Mouse (Mus musculus): ENCODE data around the gene Clmn. TPM values are rescaled to one million over a fixed set of nuclear protein-coding genes. Genes with fewer than 3 reads are reported as not detected.

Gene Clmn
- polyA plus RNA-seq, 1 experiment = 0.05 TPM

DNA sequence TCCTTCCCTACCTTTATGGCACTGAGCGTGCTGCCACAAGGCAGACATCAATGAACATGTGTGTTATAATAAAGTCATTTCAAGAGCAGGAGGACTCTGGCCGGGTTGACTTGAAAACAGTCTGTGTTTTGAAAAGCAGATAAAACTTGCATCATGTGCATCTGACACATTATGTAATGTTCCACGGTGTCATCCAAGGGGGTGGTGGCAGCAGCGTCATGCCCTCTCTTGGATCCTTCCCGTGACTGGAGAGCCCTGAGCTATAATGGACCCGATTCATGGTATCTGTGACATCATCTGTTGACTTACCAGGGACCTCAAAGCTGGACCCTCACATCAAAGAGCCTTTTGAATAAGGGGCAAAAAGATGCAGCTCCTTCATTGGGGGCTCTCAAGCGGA lies 14.8 kb downstream of the Clmn start:
- H3K79me3 ChIP-seq (ENCODE audit: low read depth) = no peaks in the 10 kb centered on the region
- no peak overlapping the region for H3ac ChIP-seq (ENCODE audit: control insufficient read depth, insufficient read length, low read depth)
- no peaks in the 10 kb centered on the region for H3K79me2 ChIP-seq (ENCODE audit: control insufficient read depth, insufficient read depth)
- no peaks in the 10 kb centered on the region for H3K36me3 ChIP-seq (ENCODE audit: control insufficient read depth, insufficient read depth)
- peaks cover 29% of the 10 kb centered on the region for H3K27me3 ChIP-seq (ENCODE audit: control insufficient read depth, insufficient read depth, insufficient read length)
- no peak overlapping the region for H3K4me3 ChIP-seq (ENCODE audit: insufficient read depth, poor library complexity, severe bottlenecking)
- no peak for TF ChIP-seq CTCF (IDR thresholded peaks at IDR 0.05; ENCODE audit: control insufficient read depth, insufficient read depth, insufficient read length)
- no peak for TF ChIP-seq FOSL1 (IDR thresholded peaks at IDR 0.05; ENCODE audit: insufficient read depth, low read length, poor library complexity, severe bottlenecking)
- no peak for TF ChIP-seq MYOD1 (IDR thresholded peaks at IDR 0.05; ENCODE audit: control insufficient read depth, insufficient read length, low read depth)
- no peak for TF ChIP-seq MYOG (IDR thresholded peaks at IDR 0.05; ENCODE audit: control insufficient read depth, extremely low read depth, insufficient read length)
- TF ChIP-seq CEBPB (IDR thresholded peaks at IDR 0.05; ENCODE audit: low read depth) = no peak
- no peak for TF ChIP-seq USF1 (IDR thresholded peaks at IDR 0.05; ENCODE audit: low read depth)
- no peak for TF ChIP-seq MAX (IDR thresholded peaks at IDR 0.05)

DNA sequence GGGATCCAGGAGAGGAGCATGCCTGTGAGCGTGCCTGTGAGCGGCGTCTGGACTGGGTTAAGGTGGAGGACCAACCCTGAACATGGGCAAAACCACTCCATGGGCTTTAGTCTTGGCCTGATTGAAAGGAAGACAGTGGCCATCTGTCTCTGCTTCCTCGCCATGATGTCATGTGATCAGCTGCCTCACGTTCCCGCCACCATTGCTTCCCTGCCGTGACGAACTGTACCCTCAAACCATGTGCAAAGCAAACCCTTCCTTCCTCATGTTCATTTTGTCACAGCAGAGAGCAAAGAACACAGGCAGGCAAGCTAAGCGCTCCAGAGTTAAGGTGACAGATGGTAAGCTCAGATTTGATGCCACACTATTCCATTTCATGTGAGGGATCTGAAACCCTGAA lies 16.2 kb downstream of the Clmn start:
- H3K79me2 ChIP-seq (ENCODE audit: control insufficient read depth, insufficient read depth) = no peaks in the 10 kb centered on the region
- H3K79me3 ChIP-seq (ENCODE audit: low read depth) = no peaks in the 10 kb centered on the region
- peaks cover 26% of the 10 kb centered on the region for H3K27me3 ChIP-seq (ENCODE audit: control insufficient read depth, insufficient read depth, insufficient read length)
- no peaks in the 10 kb centered on the region for H3K36me3 ChIP-seq (ENCODE audit: control insufficient read depth, insufficient read depth)
- H3K4me3 ChIP-seq (ENCODE audit: insufficient read depth, poor library complexity, severe bottlenecking) = no peak overlapping the region
- TF ChIP-seq MAX (IDR thresholded peaks at IDR 0.05) (no peak), CEBPB (IDR thresholded peaks at IDR 0.05; ENCODE audit: low read depth) (no peak), USF1 (IDR thresholded peaks at IDR 0.05; ENCODE audit: low read depth) (no peak), FOSL1 (IDR thresholded peaks at IDR 0.05; ENCODE audit: insufficient read depth, low read length, poor library complexity, severe bottlenecking) (no peak), MYOD1 (IDR thresholded peaks at IDR 0.05; ENCODE audit: control insufficient read depth, insufficient read length, low read depth) (no peak), CTCF (IDR thresholded peaks at IDR 0.05; ENCODE audit: control insufficient read depth, insufficient read depth, insufficient read length) (no peak), MYOG (IDR thresholded peaks at IDR 0.05; ENCODE audit: control insufficient read depth, extremely low read depth, insufficient read length) (no peak)
- no peak overlapping the region for H3ac ChIP-seq (ENCODE audit: control insufficient read depth, insufficient read length, low read depth)

DNA sequence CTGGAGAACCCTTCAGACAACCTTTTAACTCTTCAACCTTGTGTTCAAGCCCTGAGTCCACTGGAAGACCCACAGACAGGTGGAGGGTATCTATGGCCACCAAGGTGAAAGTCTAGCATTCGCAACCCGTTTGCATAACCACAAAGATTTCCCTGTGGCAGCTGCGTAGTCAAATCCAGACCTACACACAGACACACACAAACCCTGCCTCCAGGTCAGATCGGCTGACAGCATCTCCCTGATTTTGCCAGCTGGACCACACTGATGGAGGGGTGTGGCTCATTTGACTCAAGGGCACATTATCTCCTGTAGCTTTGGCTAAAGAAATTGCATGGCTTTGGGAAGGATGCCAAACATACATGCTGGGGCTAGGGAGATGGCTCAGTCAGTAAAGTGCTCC lies 17.6 kb downstream of the Clmn start:
- Histone ChIP-seq H3ac (ENCODE audit: control insufficient read depth, insufficient read length, low read depth) (no peak overlapping the region), H3K27me3 (ENCODE audit: control insufficient read depth, insufficient read depth, insufficient read length) (peaks cover 20% of the 10 kb centered on the region), H3K4me3 (ENCODE audit: insufficient read depth, poor library complexity, severe bottlenecking) (no peak overlapping the region), H3K36me3 (ENCODE audit: control insufficient read depth, insufficient read depth) (no peaks in the 10 kb centered on the region), H3K79me3 (ENCODE audit: low read depth) (no peaks in the 10 kb centered on the region), H3K79me2 (ENCODE audit: control insufficient read depth, insufficient read depth) (no peaks in the 10 kb centered on the region)
- no peak for TF ChIP-seq USF1 (IDR thresholded peaks at IDR 0.05; ENCODE audit: low read depth)
- TF ChIP-seq CTCF (IDR thresholded peaks at IDR 0.05; ENCODE audit: control insufficient read depth, insufficient read depth, insufficient read length) = no peak
- no peak for TF ChIP-seq FOSL1 (IDR thresholded peaks at IDR 0.05; ENCODE audit: insufficient read depth, low read length, poor library complexity, severe bottlenecking)
- TF ChIP-seq MYOG (IDR thresholded peaks at IDR 0.05; ENCODE audit: control insufficient read depth, extremely low read depth, insufficient read length) = no peak

DNA sequence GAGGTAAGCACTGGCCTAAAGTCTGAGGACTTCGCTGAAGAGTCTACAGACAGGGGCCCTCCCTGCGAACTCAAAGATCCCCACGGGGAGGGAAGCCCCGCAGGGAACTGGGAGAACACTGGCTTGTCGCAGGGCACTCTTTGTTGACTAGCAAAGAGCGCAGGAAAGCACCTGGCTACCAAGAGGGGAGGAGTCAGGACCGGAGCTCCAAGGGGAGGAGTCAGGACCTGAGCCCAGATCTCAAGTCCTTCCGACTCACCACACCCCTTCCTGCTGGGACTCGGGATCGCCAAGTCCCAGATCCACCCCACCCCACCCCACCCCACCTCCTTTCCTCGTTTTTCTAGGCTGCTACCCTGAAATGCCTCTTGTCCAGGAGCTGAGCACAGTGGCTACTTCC lies 19.2 kb downstream of the Clmn start:
- TF ChIP-seq CEBPB (IDR thresholded peaks at IDR 0.05; ENCODE audit: low read depth) (no peak), MYOG (IDR thresholded peaks at IDR 0.05; ENCODE audit: control insufficient read depth, extremely low read depth, insufficient read length) (no peak), FOSL1 (IDR thresholded peaks at IDR 0.05; ENCODE audit: insufficient read depth, low read length, poor library complexity, severe bottlenecking) (no peak), CTCF (IDR thresholded peaks at IDR 0.05; ENCODE audit: control insufficient read depth, insufficient read depth, insufficient read length) (no peak), MAX (IDR thresholded peaks at IDR 0.05) (no peak), USF1 (IDR thresholded peaks at IDR 0.05; ENCODE audit: low read depth) (no peak), MYOD1 (IDR thresholded peaks at IDR 0.05; ENCODE audit: control insufficient read depth, insufficient read length, low read depth) (no peak)
- peaks cover 19% of the 10 kb centered on the region for H3K27me3 ChIP-seq (ENCODE audit: control insufficient read depth, insufficient read depth, insufficient read length)
- H3K4me3 ChIP-seq (ENCODE audit: insufficient read depth, poor library complexity, severe bottlenecking) = no peak overlapping the region
- no peaks in the 10 kb centered on the region for H3K79me3 ChIP-seq (ENCODE audit: low read depth)
- no peaks in the 10 kb centered on the region for H3K79me2 ChIP-seq (ENCODE audit: control insufficient read depth, insufficient read depth)
- H3K36me3 ChIP-seq (ENCODE audit: control insufficient read depth, insufficient read depth) = no peaks in the 10 kb centered on the region
- no peak overlapping the region for H3ac ChIP-seq (ENCODE audit: control insufficient read depth, insufficient read length, low read depth)

DNA sequence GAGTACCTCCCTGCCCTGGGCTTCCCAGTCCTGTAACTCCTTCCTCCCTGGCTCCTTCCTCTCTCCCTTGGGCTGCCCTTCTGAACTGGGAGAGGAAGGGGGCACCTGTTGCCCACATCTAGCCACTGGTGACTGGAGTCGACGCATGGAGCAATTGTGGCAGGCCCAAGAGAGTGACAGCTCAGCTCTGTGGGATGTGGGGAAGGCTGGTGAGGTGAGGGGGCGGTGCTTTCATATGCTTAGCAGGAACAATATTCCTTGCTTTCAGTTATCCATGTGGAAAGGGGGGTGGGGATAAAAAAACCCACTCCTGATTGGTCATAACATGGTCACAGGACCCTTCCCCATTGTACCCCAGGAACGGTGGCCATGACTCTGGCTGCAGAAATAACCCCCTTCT lies 19.9 kb downstream of the Clmn start:
- Histone ChIP-seq H3K27me3 (ENCODE audit: control insufficient read depth, insufficient read depth, insufficient read length) (peaks cover 16% of the 10 kb centered on the region), H3K4me3 (ENCODE audit: insufficient read depth, poor library complexity, severe bottlenecking) (no peak overlapping the region), H3K36me3 (ENCODE audit: control insufficient read depth, insufficient read depth) (no peaks in the 10 kb centered on the region), H3K79me2 (ENCODE audit: control insufficient read depth, insufficient read depth) (no peaks in the 10 kb centered on the region), H3ac (ENCODE audit: control insufficient read depth, insufficient read length, low read depth) (no peak overlapping the region), H3K79me3 (ENCODE audit: low read depth) (no peaks in the 10 kb centered on the region)
- TF ChIP-seq CTCF (IDR thresholded peaks at IDR 0.05; ENCODE audit: control insufficient read depth, insufficient read depth, insufficient read length) (no peak), MYOD1 (IDR thresholded peaks at IDR 0.05; ENCODE audit: control insufficient read depth, insufficient read length, low read depth) (peak; percentile 34)

DNA sequence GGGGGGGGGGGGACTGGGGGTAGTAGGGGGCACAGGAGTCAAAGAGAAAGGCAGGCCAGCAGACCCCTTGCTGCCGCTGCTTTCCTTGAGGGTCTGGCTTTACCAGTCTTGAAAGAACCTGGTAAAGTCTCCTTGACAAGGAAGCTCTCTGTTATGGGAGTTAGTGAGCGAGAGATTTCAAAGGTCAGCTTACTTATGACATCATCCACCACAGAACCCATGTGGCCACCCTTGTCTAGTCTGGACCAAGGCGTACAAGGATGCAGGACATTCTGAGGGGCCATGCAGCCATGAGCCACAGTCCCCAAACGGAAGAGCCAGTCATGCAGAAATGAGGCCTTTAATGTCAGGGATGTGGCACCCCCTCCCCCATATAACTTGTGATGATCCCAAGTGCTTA lies 20.6 kb downstream of the Clmn start:
- TF ChIP-seq CTCF (IDR thresholded peaks at IDR 0.05; ENCODE audit: control insufficient read depth, insufficient read depth, insufficient read length) (no peak), MYOG (IDR thresholded peaks at IDR 0.05; ENCODE audit: control insufficient read depth, extremely low read depth, insufficient read length) (no peak), CEBPB (IDR thresholded peaks at IDR 0.05; ENCODE audit: low read depth) (no peak), MAX (IDR thresholded peaks at IDR 0.05) (no peak), MYOD1 (IDR thresholded peaks at IDR 0.05; ENCODE audit: control insufficient read depth, insufficient read length, low read depth) (no peak), USF1 (IDR thresholded peaks at IDR 0.05; ENCODE audit: low read depth) (no peak), FOSL1 (IDR thresholded peaks at IDR 0.05; ENCODE audit: insufficient read depth, low read length, poor library complexity, severe bottlenecking) (no peak)
- Histone ChIP-seq H3K4me3 (ENCODE audit: insufficient read depth, poor library complexity, severe bottlenecking) (no peak overlapping the region), H3K27me3 (ENCODE audit: control insufficient read depth, insufficient read depth, insufficient read length) (peaks cover 13% of the 10 kb centered on the region), H3ac (ENCODE audit: control insufficient read depth, insufficient read length, low read depth) (no peak overlapping the region), H3K79me3 (ENCODE audit: low read depth) (no peaks in the 10 kb centered on the region), H3K79me2 (ENCODE audit: control insufficient read depth, insufficient read depth) (no peaks in the 10 kb centered on the region), H3K36me3 (ENCODE audit: control insufficient read depth, insufficient read depth) (no peaks in the 10 kb centered on the region)
